Mouse (Mus musculus) bone marrow macrophage, adult 2 months (primary cell): ENCODE measurements around the gene C2cd2l. TPM values are rescaled to one million over a fixed set of nuclear protein-coding genes. Genes with fewer than 3 reads are reported as not detected.
A peak's percentile ranks its signal among the peaks of the same experiment; 100 is the strongest.
"Not testable (repeated sequence)": the region's sequence is repeated elsewhere in the genome, so short reads cannot be mapped to it uniquely, and the experiment has no call there.

Source experiments
- H3K27ac ChIP-seq: 2 replicates; pipeline ENCODE4 v1.5.1; 2012; ENCODE audit warnings: low read depth, low read length; ENCODE audit not compliant: insufficient read depth
- H3K4me1 ChIP-seq: 2 replicates; pipeline ENCODE4 v1.6.1; 2012; ENCODE audit warnings: low read length; ENCODE audit not compliant: control insufficient read depth, insufficient read depth
- H3K4me3 ChIP-seq: 2 replicates; pipeline ENCODE4 v1.5.1; 2012; ENCODE audit warnings: mild to moderate bottlenecking, low read length, moderate library complexity; ENCODE audit not compliant: insufficient read depth
- CTCF ChIP-seq: IDR thresholded peaks from 2 replicates; pipeline ENCODE4 v1.5.1; 2012; ENCODE audit warnings: low read depth, mild to moderate bottlenecking, low read length, moderate library complexity
- POLR2A ChIP-seq: IDR thresholded peaks from 2 replicates; pipeline ENCODE4 v1.6.1; 2012; ENCODE audit warnings: mild to moderate bottlenecking, low read depth, low read length, borderline replicate concordance
- polyA plus RNA-seq: library from polyadenylated mRNA; stranded (reverse); fragments of >200 nt; gene quantifications from 2 replicates; pipeline ENCODE4 v1.2.4, GENCODE M21; 2012; ENCODE audit not compliant: missing spikeins, insufficient read depth, insufficient read length

Gene C2cd2l
- polyA plus RNA-seq, 1 experiment = 24.0 TPM

GRCm38 (mm10) chr9:44327064-44327711 lies 7.1 kb upstream of the C2cd2l start:
- Histone ChIP-seq H3K4me1 (peaks cover 11% of the 10 kb centered on the region), H3K4me3 (peak overlapping the region; percentile 68), H3K27ac (peak overlapping the region; percentile 76)
- no peak for TF ChIP-seq CTCF
- TF ChIP-seq POLR2A = no peak; the same call in 1 of the 2 replicates

GRCm38 (mm10) chr9:44326371-44327063 lies 6.4 kb upstream of the C2cd2l start:
- H3K4me3 ChIP-seq = peak overlapping the region; percentile 68
- TF ChIP-seq POLR2A (no peak), CTCF (no peak)
- peak overlapping the region; percentile 76 for H3K27ac ChIP-seq
- H3K4me1 ChIP-seq = peaks cover 11% of the 10 kb centered on the region

GRCm38 (mm10) chr9:44325768-44326370 lies 5.8 kb upstream of the C2cd2l start, which contains the start of gene Dpagt1:
Dpagt1 (plus strand) TSS chr9:44326019.
- peak within 1 kb of the TSS; percentile 76 for H3K27ac ChIP-seq
- no peak for TF ChIP-seq CTCF
- TF ChIP-seq POLR2A = no peak
- peak within 1 kb of the TSS; percentile 68 for H3K4me3 ChIP-seq
- peaks cover 13% of the 10 kb centered on the region for H3K4me1 ChIP-seq

DNA sequence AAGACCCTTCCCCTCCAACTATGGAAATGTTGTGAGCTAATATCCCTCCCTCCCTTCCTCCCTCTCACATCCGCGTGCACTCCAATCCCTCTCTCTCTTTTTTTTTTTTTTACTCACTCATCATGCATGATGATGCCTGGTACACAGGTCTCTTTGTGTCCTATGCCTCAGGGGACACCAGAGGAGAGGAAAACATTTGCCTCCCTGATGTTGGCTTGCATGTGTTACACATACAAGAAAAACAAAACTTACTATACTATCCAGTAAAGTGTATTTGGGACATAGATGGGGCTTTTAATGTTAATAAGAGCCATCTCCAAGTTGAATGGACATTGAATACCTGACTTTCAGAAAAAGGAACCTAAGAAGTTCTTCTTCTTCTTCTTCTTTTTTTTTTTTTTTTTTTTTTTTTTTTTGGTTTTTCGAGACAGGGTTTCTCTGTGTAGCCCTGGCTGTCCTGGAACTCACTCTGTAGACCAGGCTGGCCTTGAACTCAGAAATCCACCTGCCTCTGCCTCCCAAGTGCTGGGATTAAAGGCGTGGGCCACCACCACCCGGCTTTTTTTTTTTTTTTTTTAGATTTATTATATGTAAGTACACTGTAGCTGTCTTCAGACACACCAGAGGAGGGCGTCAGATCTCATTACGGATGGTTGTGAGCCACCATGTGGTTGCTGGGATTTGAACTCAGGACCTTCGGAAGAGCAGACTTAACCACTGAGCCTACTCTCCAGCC lies 5.1 kb upstream of the C2cd2l start:
- H3K4me3 ChIP-seq, H3K27ac ChIP-seq: not testable (repeated sequence)
- H3K4me1 ChIP-seq = peaks cover 17% of the 10 kb centered on the region

GRCm38 (mm10) chr9:44324147-44324546 lies 4.1 kb upstream of the C2cd2l start:
- H3K27ac ChIP-seq = no peak overlapping the region
- H3K4me3 ChIP-seq = no peak overlapping the region
- peaks cover 17% of the 10 kb centered on the region for H3K4me1 ChIP-seq
- TF ChIP-seq POLR2A = no peak
- TF ChIP-seq CTCF = no peak

- not testable (repeated sequence) for H3K27ac ChIP-seq, H3K4me3 ChIP-seq
- peaks cover 17% of the 10 kb centered on the region for H3K4me1 ChIP-seq
Observed at GRCm38 (mm10) chr9:44323656-44324055, 3.6 kb upstream of the C2cd2l start.

GRCm38 (mm10) chr9:44320799-44321133 lies 681 bp upstream of the C2cd2l start:
- Histone ChIP-seq H3K27ac (0 out of 2 replicates have a peak overlapping the region, but pooled peaks have one; percentile 26), H3K4me1 (peaks cover 33% of the 10 kb centered on the region), H3K4me3 (peak overlapping the region; percentile 50)
- TF ChIP-seq CTCF (no peak), POLR2A (no peak)

- Histone ChIP-seq H3K27ac (peak overlapping the region; percentile 74), H3K4me1 (peaks cover 30% of the 10 kb centered on the region), H3K4me3 (peak overlapping the region; percentile 94)
- TF ChIP-seq CTCF (no peak), POLR2A (no peak)
Observed at GRCm38 (mm10) chr9:44319105-44319886, 789 bp downstream of the C2cd2l start.

DNA sequence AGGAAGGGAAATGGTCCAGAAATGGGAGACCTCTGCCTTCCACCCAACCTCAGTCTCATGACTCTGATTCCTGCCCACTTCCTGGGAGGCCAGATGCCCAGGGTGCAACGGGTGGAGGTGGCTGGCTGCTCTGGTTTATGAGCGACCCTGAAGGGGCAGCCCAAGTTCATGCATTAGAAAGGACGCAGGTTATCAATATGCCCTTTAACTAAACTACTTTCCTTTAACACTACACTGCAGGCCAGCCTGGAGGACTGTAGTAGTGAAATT lies 1.3 kb downstream of the C2cd2l start:
- peaks cover 30% of the 10 kb centered on the region for H3K4me1 ChIP-seq
- H3K27ac ChIP-seq = peak overlapping the region; percentile 74
- H3K4me3 ChIP-seq = peak overlapping the region; percentile 94
- TF ChIP-seq POLR2A = no peak
- TF ChIP-seq CTCF = no peak

DNA sequence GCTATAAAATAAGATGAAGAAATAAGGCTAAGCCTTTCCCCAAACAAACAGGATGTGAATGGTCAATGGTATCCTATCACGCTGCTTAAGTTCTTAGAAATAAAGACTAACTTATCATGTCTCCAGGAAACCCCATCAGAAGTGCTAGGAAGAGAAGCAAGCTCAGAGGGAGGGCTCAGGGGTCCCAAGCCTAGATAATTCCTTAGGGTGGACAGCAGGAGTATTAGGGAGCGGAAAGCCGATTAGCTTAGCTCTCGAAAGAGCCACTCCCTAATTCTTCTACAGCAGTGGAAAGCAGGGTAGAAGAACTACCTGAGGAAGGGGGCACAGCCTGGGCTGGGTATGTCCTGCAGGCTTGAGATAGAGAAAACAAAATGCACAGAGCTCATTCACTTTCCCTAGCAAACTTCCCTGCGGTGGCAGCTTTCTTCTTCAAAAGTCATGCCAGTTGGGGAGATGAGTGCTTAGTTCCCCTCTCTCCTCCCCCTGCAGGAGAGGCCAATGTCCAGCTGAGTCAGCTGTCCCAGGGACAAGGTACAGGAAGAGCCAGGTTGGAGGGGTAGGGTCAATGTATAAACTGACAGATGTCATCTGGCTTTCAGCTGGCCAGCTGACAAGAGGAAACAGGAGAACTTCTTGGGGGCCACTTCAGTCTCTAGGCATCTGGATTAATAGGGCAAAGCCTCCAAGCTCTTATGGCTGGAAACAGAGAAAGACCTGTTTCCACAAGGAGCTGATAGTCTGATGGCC lies 1.8 kb downstream of the C2cd2l start:
- Histone ChIP-seq H3K4me3 (peak overlapping the region; percentile 94), H3K4me1 (peaks cover 30% of the 10 kb centered on the region), H3K27ac (peak overlapping the region; percentile 74)
- no peak for TF ChIP-seq CTCF
- TF ChIP-seq POLR2A = no peak
